Mouse (Mus musculus): ENCODE data around the gene Ifi206. TPM values are rescaled to one million over a fixed set of nuclear protein-coding genes. Genes with fewer than 3 reads are reported as not detected.
"Not testable (repeated sequence)": the region's sequence is repeated elsewhere in the genome, so short reads cannot be mapped to it uniquely, and the experiment has no call there.

Ifi206 gene
- 4.2 to 36.2 TPM (median 8.6 TPM) in 3 replicates for total RNA-seq (2017)

DNA sequence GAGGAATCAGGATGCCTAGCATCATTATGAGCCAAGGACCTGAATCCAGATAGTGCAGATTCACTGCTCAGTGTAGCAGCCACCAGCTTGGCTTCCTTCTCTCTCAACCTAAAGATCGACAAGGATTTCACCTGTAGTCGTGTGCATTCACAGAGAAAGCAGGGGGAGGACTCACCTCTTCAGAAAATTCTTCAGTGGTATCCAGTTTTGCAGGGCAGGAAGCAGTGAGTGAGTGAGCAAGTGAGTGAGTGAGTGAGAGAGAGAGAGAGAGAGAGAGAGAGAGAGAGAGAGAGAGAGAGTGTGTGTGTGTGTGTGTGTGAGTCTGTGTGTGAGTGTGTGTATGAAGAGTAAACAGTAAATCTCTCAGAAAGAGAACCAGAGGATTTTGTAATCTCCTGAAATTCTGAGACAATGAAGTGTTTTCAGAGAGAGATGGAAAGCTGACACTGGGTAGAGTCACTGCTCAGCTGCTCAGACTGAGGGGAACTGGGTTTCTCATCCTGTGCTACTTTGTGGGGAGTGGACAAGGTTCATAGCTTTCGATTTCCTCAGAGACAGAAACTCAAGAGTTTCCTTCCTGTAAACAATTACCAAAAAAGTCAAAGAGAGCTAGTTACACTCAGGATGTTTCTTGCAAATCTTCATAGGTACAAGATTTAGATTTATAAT is at the start of gene Ifi206:
TSS of gene Ifi206 (minus strand) at position 230 of the 669 bp plus-strand sequence.
- ATAC-seq (replicated peaks; ENCODE audit: insufficient number of reproducible peaks, low FRiP score, low TSS enrichment, poor library complexity, severe bottlenecking) = not testable (repeated sequence)

- not testable (repeated sequence) for ATAC-seq (replicated peaks; ENCODE audit: insufficient number of reproducible peaks, low FRiP score, low TSS enrichment, poor library complexity, severe bottlenecking)
Observed at GRCm38 (mm10) chr1:173535791-173536190, 45.0 kb upstream of the Ifi206 start, which contains the start of gene Ifi214. Ifi214 (minus strand) TSS chr1:173535957.

DNA sequence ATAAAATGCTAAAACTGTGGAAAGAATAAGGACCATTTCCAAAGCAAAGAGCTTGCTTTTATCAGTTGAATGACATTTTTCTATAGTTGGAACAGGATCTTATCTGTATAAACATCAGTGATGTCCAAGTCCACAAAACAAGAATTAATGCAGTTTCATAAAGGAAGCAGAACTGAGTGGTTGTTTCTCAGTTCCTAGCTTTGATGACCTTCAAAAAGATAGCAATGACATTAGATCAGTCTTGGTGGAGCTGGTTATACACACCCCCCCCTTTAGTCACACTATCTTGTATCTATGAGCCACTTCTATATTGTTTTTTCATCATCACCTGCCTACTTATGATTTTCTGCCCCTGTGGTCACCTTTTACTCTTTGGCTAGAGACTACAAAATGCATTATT is 30.6 kb upstream of the Ifi206 start:
- no peak for ATAC-seq (replicated peaks; ENCODE audit: insufficient number of reproducible peaks, low FRiP score, low TSS enrichment, poor library complexity, severe bottlenecking)

DNA sequence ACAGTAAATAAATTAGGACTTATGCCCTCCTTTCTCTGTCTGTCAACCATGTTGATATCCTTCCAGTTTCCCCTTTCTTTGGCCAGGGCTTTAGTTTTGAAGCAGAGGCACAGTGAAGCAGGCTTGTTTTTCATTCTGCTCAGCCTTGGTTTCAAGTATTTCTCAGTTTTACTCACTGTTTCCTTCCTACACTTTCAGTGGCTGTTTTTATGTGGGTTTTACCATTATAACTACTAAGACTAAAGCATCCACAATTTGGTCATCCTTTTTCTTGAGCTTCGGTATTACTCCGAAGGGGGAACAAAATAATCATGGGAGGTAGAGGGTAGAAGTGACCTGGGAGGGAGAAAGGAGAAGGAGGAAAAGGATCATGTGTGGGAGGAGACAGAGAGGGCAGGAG is 19.8 kb upstream of the Ifi206 start:
- ATAC-seq (replicated peaks; ENCODE audit: insufficient number of reproducible peaks, low FRiP score, low TSS enrichment, poor library complexity, severe bottlenecking) = not testable (repeated sequence)

GRCm38 (mm10) chr1:173491483-173491882 is 642 bp upstream of the Ifi206 start:
- ATAC-seq (replicated peaks; ENCODE audit: insufficient number of reproducible peaks, low FRiP score, low TSS enrichment, poor library complexity, severe bottlenecking) = not testable (repeated sequence)

GRCm38 (mm10) chr1:173481182-173481574 is 9.7 kb downstream of the Ifi206 start:
- not testable (repeated sequence) for ATAC-seq (replicated peaks; ENCODE audit: insufficient number of reproducible peaks, low FRiP score, low TSS enrichment, poor library complexity, severe bottlenecking)

GRCm38 (mm10) chr1:173480399-173481181 is 10.3 kb downstream of the Ifi206 start:
- not testable (repeated sequence) for ATAC-seq (replicated peaks; ENCODE audit: insufficient number of reproducible peaks, low FRiP score, low TSS enrichment, poor library complexity, severe bottlenecking)

- ATAC-seq (replicated peaks; ENCODE audit: insufficient number of reproducible peaks, low FRiP score, low TSS enrichment, poor library complexity, severe bottlenecking) = no peak
Observed at GRCm38 (mm10) chr1:173456761-173457160, 34.1 kb downstream of the Ifi206 start.

- ATAC-seq (replicated peaks; ENCODE audit: insufficient number of reproducible peaks, low FRiP score, low TSS enrichment, poor library complexity, severe bottlenecking) = peak; percentile 72
Observed at GRCm38 (mm10) chr1:173456139-173456754, 34.6 kb downstream of the Ifi206 start.

DNA sequence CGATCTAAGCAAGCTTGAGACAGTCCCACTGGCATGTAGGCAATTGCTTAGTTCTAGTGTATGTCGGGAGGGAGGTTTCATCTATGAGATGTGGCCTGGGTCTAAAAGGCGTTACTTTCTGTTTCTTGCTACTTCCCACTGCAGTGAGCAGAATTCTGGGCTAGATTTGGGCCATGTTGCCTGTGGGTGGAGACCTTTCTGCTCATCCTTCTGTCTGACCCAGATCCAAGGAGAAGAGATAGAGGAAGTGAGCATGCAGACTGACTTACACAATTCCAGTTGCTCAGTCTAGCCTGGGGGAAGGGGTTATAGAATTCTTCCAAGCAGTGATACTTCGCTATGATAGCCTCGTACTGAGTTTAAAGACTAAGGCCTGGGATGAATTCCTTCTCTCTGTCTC is 39.2 kb downstream of the Ifi206 start:
- peak; percentile 77 for ATAC-seq (replicated peaks; ENCODE audit: insufficient number of reproducible peaks, low FRiP score, low TSS enrichment, poor library complexity, severe bottlenecking)

GRCm38 (mm10) chr1:173450621-173451020 is 40.2 kb downstream of the Ifi206 start:
- no peak for ATAC-seq (replicated peaks; ENCODE audit: insufficient number of reproducible peaks, low FRiP score, low TSS enrichment, poor library complexity, severe bottlenecking)

GRCm38 (mm10) chr1:173447067-173447466 is 43.8 kb downstream of the Ifi206 start:
- ATAC-seq (replicated peaks; ENCODE audit: insufficient number of reproducible peaks, low FRiP score, low TSS enrichment, poor library complexity, severe bottlenecking) = no peak

GRCm38 (mm10) chr1:173443061-173443460 is 47.8 kb downstream of the Ifi206 start:
- no peak for ATAC-seq (replicated peaks; ENCODE audit: insufficient number of reproducible peaks, low FRiP score, low TSS enrichment, poor library complexity, severe bottlenecking)

DNA sequence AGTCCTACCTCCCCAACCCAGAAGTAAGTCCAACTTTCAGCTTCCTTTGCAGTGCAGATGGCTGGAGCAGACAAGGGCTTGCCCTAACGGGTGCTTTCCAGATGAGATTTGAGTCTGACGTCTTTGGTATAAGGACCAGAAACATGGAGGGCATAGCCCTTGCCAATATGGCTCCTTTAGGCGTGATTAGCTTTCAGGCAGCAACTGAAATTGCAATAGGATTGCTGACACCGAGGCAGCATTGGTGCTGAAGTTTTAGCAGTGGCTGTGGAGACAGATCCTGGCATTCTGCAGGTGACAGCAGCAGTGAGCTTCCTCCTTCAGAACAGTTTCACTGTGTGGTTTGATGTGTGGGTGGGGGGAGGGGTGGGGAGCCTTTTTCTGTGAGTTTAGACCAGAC is 49.6 kb downstream of the Ifi206 start:
- peak; percentile 41 for ATAC-seq (replicated peaks; ENCODE audit: insufficient number of reproducible peaks, low FRiP score, low TSS enrichment, poor library complexity, severe bottlenecking)

GRCm38 (mm10) chr1:173440681-173441080 is 50.2 kb downstream of the Ifi206 start:
- ATAC-seq (replicated peaks; ENCODE audit: insufficient number of reproducible peaks, low FRiP score, low TSS enrichment, poor library complexity, severe bottlenecking) = peak; percentile 15; the same call in 1 of the 2 replicates

- ATAC-seq (replicated peaks; ENCODE audit: insufficient number of reproducible peaks, low FRiP score, low TSS enrichment, poor library complexity, severe bottlenecking) = peak; percentile 41; the same call in 1 of the 2 replicates
Observed at GRCm38 (mm10) chr1:173437161-173437953, 53.5 kb downstream of the Ifi206 start.

DNA sequence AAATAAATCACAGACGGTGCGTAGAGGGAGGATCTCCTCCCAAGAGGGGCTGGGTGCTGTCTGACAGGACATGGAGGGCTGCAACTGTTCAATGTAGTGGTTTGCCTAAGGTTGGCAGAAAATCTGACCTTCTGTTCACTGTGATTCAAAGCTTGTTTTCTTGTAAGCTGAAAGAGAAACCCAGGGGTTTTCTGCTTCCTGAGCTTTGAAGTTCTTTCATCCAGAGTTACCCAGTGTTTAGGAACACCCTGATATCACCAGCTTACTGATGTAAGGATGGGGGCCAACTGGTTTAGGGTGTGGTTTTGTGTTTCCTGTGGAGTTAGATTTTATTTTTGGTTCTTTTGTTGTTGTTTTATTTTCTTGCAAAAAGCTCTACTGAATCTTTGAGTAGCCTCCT is 58.4 kb downstream of the Ifi206 start:
- ATAC-seq (replicated peaks; ENCODE audit: insufficient number of reproducible peaks, low FRiP score, low TSS enrichment, poor library complexity, severe bottlenecking) = no peak

- ATAC-seq (replicated peaks; ENCODE audit: insufficient number of reproducible peaks, low FRiP score, low TSS enrichment, poor library complexity, severe bottlenecking) = peak; percentile 56
Observed at GRCm38 (mm10) chr1:173429995-173430699, 60.7 kb downstream of the Ifi206 start.

Measured in monocyte, adult 5-6 weeks (primary cell).